In the genomic region with DNA sequence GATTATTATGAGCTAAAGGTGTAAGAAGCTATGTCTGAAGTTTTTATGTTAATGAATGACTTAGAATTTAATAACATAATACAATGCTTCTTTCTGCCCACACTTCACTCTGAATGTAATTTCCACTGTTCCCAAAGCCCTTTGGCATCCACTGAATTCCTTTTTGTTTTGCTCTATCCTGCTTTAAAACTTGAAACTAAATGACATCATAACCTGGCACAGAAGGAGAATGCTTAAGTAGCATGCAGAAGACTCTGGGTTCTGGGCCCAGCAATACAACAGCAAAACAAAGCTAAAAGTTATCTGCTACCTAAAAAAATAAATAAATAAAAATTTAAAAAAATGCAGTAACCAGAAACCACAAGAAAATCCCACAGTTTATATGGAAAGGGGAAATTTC, we compare ENCODE assay signal across 35 mouse cellular contexts. TPM values are rescaled to one million over a fixed set of nuclear protein-coding genes. Genes with fewer than 3 reads are reported as not detected.
DNase-seq lines count a peak whose midpoint lies in the region; ATAC-seq and TF ChIP-seq lines count a peak whose summit lies in the region.
"Had no signal": no experiment of that assay in that cellular context is flagged by ENCODE, and none has a peak within 500 bp of the region (broad histone marks: within the 10 kb centered on the region; RNA-seq: fewer than 3 reads in every experiment).

No protein-coding gene starts in this region.

- no peaks in the 10 kb centered on the region for H3K9me3 ChIP-seq in embryonic facial prominence, embryonic 14.5 days (ENCODE audit: control insufficient read depth, low read length)
- no peaks in the 10 kb centered on the region for H3K9me3 ChIP-seq in embryonic facial prominence, embryonic 10.5 days
- H3K9me3 ChIP-seq in forebrain, embryonic 15.5 days = no peaks in the 10 kb centered on the region
- H3K9me3 ChIP-seq in forebrain, embryonic 10.5 days = no peaks in the 10 kb centered on the region
- H3K9me3 ChIP-seq in midbrain, postnatal 0 days (ENCODE audit: low read length) = no peaks in the 10 kb centered on the region
- no peaks in the 10 kb centered on the region for H3K9me3 ChIP-seq in midbrain, embryonic 10.5 days (replicated peaks)
- H3K9me3 ChIP-seq: embryonic facial prominence, embryonic 15.5 days; heart, embryonic 10.5 days; heart, embryonic 13.5 days; hindbrain, embryonic 13.5 days had no signal

- no peak for ATAC-seq in embryonic facial prominence, embryonic 14.5 days (ENCODE audit: low read depth)
- ATAC-seq in forebrain, embryonic 15.5 days (replicated peaks) = peak; percentile 85
- ATAC-seq in midbrain, postnatal 0 days (ENCODE audit: low FRiP score) = no peak
- ATAC-seq: activated CD4-positive, CD25-positive, alpha-beta regulatory T cell, adult 4 months; hindbrain, embryonic 16.5 days; inflammation-experienced regulatory T-cells, adult 6 months; intestine, embryonic 16.5 days had no signal

- no peak overlapping the region for H3K27ac ChIP-seq in embryonic facial prominence, embryonic 14.5 days (replicated peaks; ENCODE audit: low read depth, low read length)
- H3K27ac ChIP-seq in embryonic facial prominence, embryonic 10.5 days (replicated peaks) = no peak overlapping the region
- H3K27ac ChIP-seq in forebrain, embryonic 15.5 days (replicated peaks) = no peak overlapping the region; the same call in 1 of the 2 replicates
- no peak overlapping the region for H3K27ac ChIP-seq in forebrain, embryonic 10.5 days
- no peak overlapping the region for H3K27ac ChIP-seq in midbrain, postnatal 0 days (ENCODE audit: low read depth, low read length)
- no peak overlapping the region for H3K27ac ChIP-seq in midbrain, embryonic 10.5 days (replicated peaks)
- H3K27ac ChIP-seq: embryonic facial prominence, embryonic 15.5 days; heart, adult 2 months; heart, embryonic 10.5 days; heart, embryonic 13.5 days; hindbrain, embryonic 13.5 days had no signal

- H3K4me2 ChIP-seq in embryonic facial prominence, embryonic 14.5 days (ENCODE audit: low read depth, low read length) = no peak overlapping the region
- no peak overlapping the region for H3K4me2 ChIP-seq in forebrain, embryonic 15.5 days (replicated peaks)
- H3K4me2 ChIP-seq in midbrain, postnatal 0 days (ENCODE audit: low read depth, low read length, poor library complexity, severe bottlenecking) = no peak overlapping the region
- H3K4me2 ChIP-seq: embryonic facial prominence, embryonic 15.5 days; heart, embryonic 13.5 days; hindbrain, embryonic 13.5 days had no signal

- TF ChIP-seq CTCF in midbrain, postnatal 0 days (IDR thresholded peaks at IDR 0.05) = no peak

- H3K4me3 ChIP-seq in embryonic facial prominence, embryonic 14.5 days (ENCODE audit: low read depth, low read length) = no peak overlapping the region
- no peak overlapping the region for H3K4me3 ChIP-seq in embryonic facial prominence, embryonic 10.5 days
- no peak overlapping the region for H3K4me3 ChIP-seq in forebrain, embryonic 15.5 days
- H3K4me3 ChIP-seq in forebrain, embryonic 10.5 days = no peak overlapping the region
- no peak overlapping the region for H3K4me3 ChIP-seq in midbrain, postnatal 0 days (ENCODE audit: low read depth, low read length)
- no peak overlapping the region for H3K4me3 ChIP-seq in midbrain, embryonic 10.5 days
- H3K4me3 ChIP-seq: embryonic facial prominence, embryonic 15.5 days; heart, adult 2 months; heart, embryonic 10.5 days; heart, embryonic 13.5 days; hindbrain, embryonic 13.5 days had no signal

- no peaks in the 10 kb centered on the region for H3K36me3 ChIP-seq in embryonic facial prominence, embryonic 14.5 days (ENCODE audit: control insufficient read depth, insufficient read depth, low read length)
- no peaks in the 10 kb centered on the region for H3K36me3 ChIP-seq in embryonic facial prominence, embryonic 10.5 days (replicated peaks)
- no peaks in the 10 kb centered on the region for H3K36me3 ChIP-seq in forebrain, embryonic 15.5 days
- no peaks in the 10 kb centered on the region for H3K36me3 ChIP-seq in forebrain, embryonic 10.5 days (replicated peaks)
- no peaks in the 10 kb centered on the region for H3K36me3 ChIP-seq in midbrain, postnatal 0 days (ENCODE audit: insufficient read depth, low read length)
- H3K36me3 ChIP-seq in midbrain, embryonic 10.5 days = no peaks in the 10 kb centered on the region
- H3K36me3 ChIP-seq: embryonic facial prominence, embryonic 15.5 days; heart, embryonic 10.5 days; heart, embryonic 13.5 days; hindbrain, embryonic 13.5 days had no signal

- no peaks in the 10 kb centered on the region for H3K27me3 ChIP-seq in embryonic facial prominence, embryonic 14.5 days (replicated peaks; ENCODE audit: control insufficient read depth, insufficient read depth, low read length)
- no peaks in the 10 kb centered on the region for H3K27me3 ChIP-seq in embryonic facial prominence, embryonic 10.5 days (replicated peaks; ENCODE audit: low read depth, poor library complexity, severe bottlenecking)
- no peaks in the 10 kb centered on the region for H3K27me3 ChIP-seq in forebrain, embryonic 15.5 days
- H3K27me3 ChIP-seq in forebrain, embryonic 10.5 days (ENCODE audit: poor library complexity, severe bottlenecking) = no peaks in the 10 kb centered on the region
- no peaks in the 10 kb centered on the region for H3K27me3 ChIP-seq in midbrain, postnatal 0 days (ENCODE audit: insufficient read depth, low read length)
- H3K27me3 ChIP-seq in midbrain, embryonic 10.5 days (ENCODE audit: low read depth, poor library complexity, severe bottlenecking) = no peaks in the 10 kb centered on the region
- H3K27me3 ChIP-seq: embryonic facial prominence, embryonic 15.5 days; heart, embryonic 13.5 days; hindbrain, embryonic 13.5 days had no signal

- H3K4me1 ChIP-seq in embryonic facial prominence, embryonic 14.5 days (ENCODE audit: control insufficient read depth, insufficient read depth, low read length) = no peaks in the 10 kb centered on the region
- H3K4me1 ChIP-seq in embryonic facial prominence, embryonic 10.5 days = no peaks in the 10 kb centered on the region
- H3K4me1 ChIP-seq in forebrain, embryonic 15.5 days = peaks cover 13% of the 10 kb centered on the region; the same call in 1 of the 2 replicates
- H3K4me1 ChIP-seq in forebrain, embryonic 10.5 days = no peaks in the 10 kb centered on the region
- no peaks in the 10 kb centered on the region for H3K4me1 ChIP-seq in midbrain, postnatal 0 days (ENCODE audit: insufficient read depth, low read length)
- H3K4me1 ChIP-seq in midbrain, embryonic 10.5 days = no peaks in the 10 kb centered on the region
- H3K4me1 ChIP-seq: embryonic facial prominence, embryonic 15.5 days; heart, embryonic 10.5 days; heart, embryonic 13.5 days; hindbrain, embryonic 13.5 days had no signal

- intact Hi-C loops in heart, postnatal 10 days (cut with DNase I) = no loop called here

- no peak overlapping the region for H3K9ac ChIP-seq in embryonic facial prominence, embryonic 14.5 days (ENCODE audit: low read depth, low read length)
- no peak overlapping the region for H3K9ac ChIP-seq in forebrain, embryonic 15.5 days (replicated peaks)
- H3K9ac ChIP-seq in midbrain, postnatal 0 days (replicated peaks; ENCODE audit: low read length, poor library complexity, severe bottlenecking) = no peak overlapping the region
- H3K9ac ChIP-seq: embryonic facial prominence, embryonic 15.5 days; heart, embryonic 13.5 days; hindbrain, embryonic 13.5 days had no signal

- DNase-seq in embryonic facial prominence, embryonic 14.5 days (ENCODE audit: low spot score) = peak; percentile 45
- no peak for DNase-seq in embryonic facial prominence, embryonic 10.5 days (ENCODE audit: low spot score)
- no peak for DNase-seq in forebrain, embryonic 10.5 days (ENCODE audit: extremely low spot score, low spot score)
- peak; percentile 10 for DNase-seq in midbrain, postnatal 0 days (ENCODE audit: low spot score)
- no peak for DNase-seq in midbrain, embryonic 10.5 days (ENCODE audit: low spot score)
- no peak for DNase-seq in right cerebral cortex, postnatal 25 days
- no peak for DNase-seq in heart, postnatal 10 days
- DNase-seq: adrenal gland, postnatal 14 days; cerebellum, adult 11-12 months; cerebellum, adult 8-10 months; cerebellum, postnatal 10 days; cerebellum, postnatal 36 days; embryo, embryonic 11 days; gastrocnemius, postnatal 10 days; gastrocnemius, postnatal 36 days; heart, adult 2 months; kidney, adult 18-20 months had no signal

RNA-seq across cellular contexts. Expression of gene Nme8, which starts 23.0 kb away (rescaled TPM):
- polyA plus RNA-seq in embryonic facial prominence, embryonic 14.5 days (2014; fragmentation: Nextera tagmentation; extraction: Ambion mirVana) = not detected in 2 replicates
- polyA plus RNA-seq in embryonic facial prominence, embryonic 10.5 days (2016; fragmentation: Nextera tagmentation; extraction: Ambion mirVana) = not detected in 2 replicates
- not detected in 2 replicates for polyA plus RNA-seq in forebrain, embryonic 15.5 days (2015; fragmentation: Nextera tagmentation; extraction: Ambion mirVana)
- not detected in 2 replicates for polyA plus RNA-seq in forebrain, embryonic 10.5 days (2016; fragmentation: Nextera tagmentation; extraction: Ambion mirVana)
- total RNA-seq in midbrain, postnatal 0 days (2014; rRNA removed) = not detected in 2 replicates
- polyA plus RNA-seq in midbrain, postnatal 0 days (2015; fragmentation: Nextera tagmentation; extraction: Ambion mirVana) = 0.17 TPM in 1 of 2 replicates, not detected in the other
- polyA plus RNA-seq in midbrain, embryonic 10.5 days (2016; fragmentation: Nextera tagmentation; extraction: Ambion mirVana) = not detected in 2 replicates
- under 1 TPM; 0.26 to 0.37 TPM for total RNA-seq in heart, postnatal 10 days (2021)
- total RNA-seq: adrenal gland, adult 18-20 months; adrenal gland, postnatal 14 days; adrenal gland, postnatal 4 days; ES-E14; gastrocnemius, adult 18-20 months; gastrocnemius, postnatal 10 days; gastrocnemius, postnatal 36 days; granulocyte monocyte progenitor cell, adult 5-6 weeks; heart, adult 2 months; heart, postnatal 25 days; hematopoietic stem cell, adult 5-6 weeks had no signal
- polyA plus RNA-seq: activated CD4-positive, CD25-positive, alpha-beta regulatory T cell, adult 4 months; cortical plate, adult 2 months; embryonic facial prominence, embryonic 11.5 days; embryonic facial prominence, embryonic 15.5 days; heart, adult 2 months; heart, embryonic 10.5 days; hindbrain, embryonic 13.5 days; inflammation-experienced regulatory T-cells, adult 6 months; intestine, embryonic 16.5 days had no signal

RNA-seq across cellular contexts. Expression of gene Sfrp4, which starts 51.7 kb away (rescaled TPM):
- polyA plus RNA-seq in embryonic facial prominence, embryonic 14.5 days (2014; fragmentation: Nextera tagmentation; extraction: Ambion mirVana) = 20.8 and 25.6 TPM in 2 replicates
- 0.26 and 0.67 TPM in 2 replicates for polyA plus RNA-seq in embryonic facial prominence, embryonic 10.5 days (2016; fragmentation: Nextera tagmentation; extraction: Ambion mirVana)
- 2.0 and 2.8 TPM in 2 replicates for polyA plus RNA-seq in forebrain, embryonic 15.5 days (2015; fragmentation: Nextera tagmentation; extraction: Ambion mirVana)
- 1.4 and 1.7 TPM in 2 replicates for polyA plus RNA-seq in forebrain, embryonic 10.5 days (2016; fragmentation: Nextera tagmentation; extraction: Ambion mirVana)
- 1.6 and 6.5 TPM in 2 replicates for total RNA-seq in midbrain, postnatal 0 days (2014; rRNA removed)
- polyA plus RNA-seq in midbrain, postnatal 0 days (2015; fragmentation: Nextera tagmentation; extraction: Ambion mirVana) = 2.7 and 3.5 TPM in 2 replicates
- polyA plus RNA-seq in midbrain, embryonic 10.5 days (2016; fragmentation: Nextera tagmentation; extraction: Ambion mirVana) = 0.81 and 3.0 TPM in 2 replicates
- total RNA-seq in heart, postnatal 10 days (2021) = under 1 TPM; 0.17 to 0.57 TPM
- total RNA-seq: granulocyte monocyte progenitor cell, adult 5-6 weeks had no signal
- polyA plus RNA-seq: activated CD4-positive, CD25-positive, alpha-beta regulatory T cell, adult 4 months; inflammation-experienced regulatory T-cells, adult 6 months had no signal

RNA-seq across cellular contexts. Expression of gene Epdr1, which starts 54.9 kb away (rescaled TPM):
- 36.9 and 39.4 TPM in 2 replicates for polyA plus RNA-seq in embryonic facial prominence, embryonic 14.5 days (2014; fragmentation: Nextera tagmentation; extraction: Ambion mirVana)
- 12.1 and 13.2 TPM in 2 replicates for polyA plus RNA-seq in embryonic facial prominence, embryonic 10.5 days (2016; fragmentation: Nextera tagmentation; extraction: Ambion mirVana)
- 24.5 and 25.1 TPM in 2 replicates for polyA plus RNA-seq in forebrain, embryonic 15.5 days (2015; fragmentation: Nextera tagmentation; extraction: Ambion mirVana)
- polyA plus RNA-seq in forebrain, embryonic 10.5 days (2016; fragmentation: Nextera tagmentation; extraction: Ambion mirVana) = 20.8 and 21.1 TPM in 2 replicates
- 29.1 and 31.6 TPM in 2 replicates for total RNA-seq in midbrain, postnatal 0 days (2014; rRNA removed)
- 32.9 and 33.5 TPM in 2 replicates for polyA plus RNA-seq in midbrain, postnatal 0 days (2015; fragmentation: Nextera tagmentation; extraction: Ambion mirVana)
- polyA plus RNA-seq in midbrain, embryonic 10.5 days (2016; fragmentation: Nextera tagmentation; extraction: Ambion mirVana) = 19.8 and 23.0 TPM in 2 replicates
- total RNA-seq in heart, postnatal 10 days (2021) = 10 to 100 TPM; 10.0 to 10.9 TPM

Comparison
In these comparisons a context has a peak if more than half of its experiments do, and no peak if none do; other contexts are left out.
1. DNase-seq: peak in embryonic facial prominence, embryonic 14.5 days (single experiment) and midbrain, postnatal 0 days (single experiment); none in embryonic facial prominence, embryonic 10.5 days (single experiment), forebrain, embryonic 10.5 days (single experiment), midbrain, embryonic 10.5 days (single experiment), right cerebral cortex, postnatal 25 days (single experiment) and heart, postnatal 10 days (0 of 2).